Mouse (Mus musculus) telencephalon, adult 2 months (tissue): ENCODE data around the gene Tomm40l.
A peak's percentile ranks its signal among the peaks of the same experiment; 100 is the strongest.

Source experiments
- DNase-seq: peaks from one replicate; pipeline ENCODE4 v3.0.0-alpha.2; 2011; ENCODE audit warnings: low read depth, low spot score

Gene Tomm40l

GRCm38 (mm10) chr1:171222238-171223155 is at the start of gene Tomm40l:
Gene Tomm40l (minus strand): TSS chr1:171222514.
- peak; percentile 100 for DNase-seq

DNA sequence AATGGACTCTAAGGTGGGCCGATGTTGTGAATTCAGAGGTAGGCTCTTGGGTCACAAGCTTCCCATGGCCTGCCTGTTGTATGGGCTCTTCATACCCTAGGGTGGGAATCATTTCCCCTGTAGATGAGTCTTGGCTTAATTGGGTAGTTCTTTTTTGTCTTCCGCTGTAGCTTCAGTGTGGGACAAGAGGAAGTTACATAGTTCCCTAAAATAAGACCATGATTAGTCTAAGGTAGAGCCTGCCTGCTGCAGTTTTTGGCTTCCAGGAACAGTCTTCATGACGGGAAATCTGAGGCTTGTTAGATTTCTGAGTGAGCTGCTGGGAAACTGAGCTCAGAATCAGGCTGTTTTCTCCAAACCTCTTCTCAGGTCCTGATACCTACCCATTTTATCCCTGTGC is 49.8 kb upstream of the Tomm40l start:
- no peak for DNase-seq

DNA sequence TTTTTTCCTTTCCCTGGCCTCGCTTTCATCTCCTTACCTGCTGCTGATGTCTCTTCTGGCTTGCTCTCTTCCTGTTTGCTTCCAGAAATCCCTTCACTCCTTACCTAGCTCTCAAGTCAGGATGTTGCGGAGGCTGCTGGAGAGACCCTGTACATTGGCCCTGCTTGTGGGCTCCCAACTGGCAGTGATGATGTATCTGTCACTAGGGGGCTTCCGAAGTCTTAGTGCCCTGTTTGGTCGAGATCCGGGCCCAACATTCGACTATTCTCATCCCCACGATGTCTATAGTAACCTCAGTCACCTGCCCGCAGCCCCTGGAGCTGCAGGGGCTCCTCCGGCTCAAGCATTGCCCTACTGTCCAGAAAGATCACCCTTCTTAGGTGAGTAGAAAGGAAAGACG is 49.3 kb upstream of the Tomm40l start:
- no peak for DNase-seq

- no peak for DNase-seq
Observed at GRCm38 (mm10) chr1:171271196-171271595, 48.9 kb upstream of the Tomm40l start.

DNA sequence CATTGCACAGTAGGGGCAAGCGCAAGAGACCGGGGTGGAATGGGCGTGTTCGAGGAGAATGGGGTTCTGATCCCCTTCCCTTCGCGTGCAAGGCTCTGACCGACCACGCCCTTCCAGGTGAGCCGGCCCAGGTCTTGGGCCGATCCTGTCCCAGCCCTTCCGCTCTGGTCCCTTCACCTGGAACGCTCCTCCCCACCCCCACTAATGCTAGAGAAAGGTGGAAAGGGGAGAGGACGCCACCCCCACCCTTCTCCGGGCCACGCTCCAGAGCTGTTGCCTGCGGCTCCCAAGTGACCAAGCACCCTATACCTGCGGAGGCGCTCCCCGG is 48.2 kb upstream of the Tomm40l start:
- no peak for DNase-seq

DNA sequence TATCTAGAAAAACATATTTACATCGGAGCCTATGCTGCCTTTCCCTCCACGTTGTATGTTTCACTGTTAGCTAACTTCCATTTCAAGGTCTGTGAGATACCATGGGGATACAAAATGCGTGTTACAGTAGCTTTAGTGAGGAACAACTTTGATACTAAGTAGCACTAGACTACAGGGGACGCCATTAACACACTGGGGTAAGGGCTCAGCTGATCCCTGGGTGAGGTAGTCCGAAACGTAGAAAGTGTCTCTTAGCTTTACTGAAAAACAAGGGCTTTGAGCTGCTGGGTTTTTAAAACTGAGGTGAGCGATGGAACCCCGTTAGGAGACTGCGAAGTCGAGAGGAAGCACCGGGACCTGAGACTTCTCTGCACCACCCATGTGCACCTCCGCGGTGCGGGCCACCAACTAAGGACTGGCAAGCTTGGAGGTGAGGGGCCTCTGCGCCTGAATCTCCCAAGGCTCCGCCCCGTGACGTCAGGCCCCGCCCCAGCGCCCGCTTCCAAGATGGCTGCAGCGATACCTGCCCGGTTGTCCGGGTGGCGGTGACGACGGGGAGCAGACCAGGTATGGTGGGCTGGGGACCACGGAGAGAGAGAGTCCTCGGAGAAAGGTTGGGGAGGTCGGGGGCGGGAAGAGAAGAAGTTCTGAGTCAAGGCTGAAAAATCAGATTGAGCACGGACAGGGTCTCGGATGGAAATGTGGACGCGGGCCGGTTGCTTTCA is 47.7 kb upstream of the Tomm40l start, which contains the start of gene B4galt3:
Gene B4galt3, plus strand, starts transcription at position 481 of the 725 bp plus-strand sequence.
- DNase-seq, result peak; percentile 81

DNA sequence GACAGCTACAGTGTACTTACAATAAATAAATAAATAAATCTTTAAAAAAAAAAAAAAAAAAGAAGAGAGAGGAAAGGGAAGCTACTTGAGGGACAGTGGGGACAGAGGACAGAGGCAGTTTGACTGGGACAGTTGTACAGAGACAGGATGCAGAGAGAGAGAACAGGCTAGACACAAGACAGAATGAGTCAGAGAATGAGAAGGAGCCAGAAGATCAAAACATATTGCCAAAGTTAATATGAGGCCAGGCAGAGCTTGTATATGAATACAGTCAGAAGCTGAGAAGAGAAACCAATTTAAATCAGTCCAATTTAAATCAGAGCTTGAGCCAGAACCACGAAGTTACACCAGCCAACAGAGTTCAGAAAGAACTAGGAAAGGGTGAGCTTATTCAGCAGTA is 46.0 kb upstream of the Tomm40l start:
- no peak for DNase-seq

DNA sequence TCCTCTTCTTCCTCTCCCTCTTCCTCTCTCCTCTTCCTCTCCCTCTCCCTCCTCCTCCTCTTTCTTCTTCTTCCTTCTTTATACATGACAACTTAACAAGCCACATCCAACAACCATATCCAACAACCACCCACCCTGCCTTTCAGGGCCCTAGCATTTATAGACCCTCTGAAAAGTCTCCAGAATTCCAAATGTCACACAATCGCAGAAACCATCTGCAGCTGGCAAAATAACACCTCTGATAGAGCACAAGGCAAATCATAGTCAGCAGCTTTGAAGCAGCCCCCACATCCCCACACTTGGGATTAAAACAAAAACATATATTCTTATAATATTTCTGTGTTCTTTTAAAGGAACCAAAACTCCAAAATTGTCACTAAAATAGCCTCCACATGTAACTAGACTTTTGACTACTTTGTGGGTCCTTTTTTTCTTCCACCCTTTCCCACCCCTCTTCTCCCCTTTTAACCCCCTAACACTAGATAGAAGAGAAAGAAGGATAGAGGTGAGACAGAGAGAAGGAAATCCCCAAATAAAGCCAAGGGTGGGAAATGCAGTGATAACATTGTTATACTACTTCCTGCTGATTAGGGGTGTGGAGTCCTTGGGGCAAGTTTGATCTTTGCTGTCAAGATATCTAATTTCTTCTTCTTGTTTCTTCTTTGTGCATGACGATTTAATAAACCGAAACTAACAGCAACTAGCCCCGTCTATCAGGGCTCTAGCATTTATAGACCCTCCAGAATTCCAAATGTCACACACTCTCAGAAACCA is 43.8 kb upstream of the Tomm40l start:
- peak; percentile 60 for DNase-seq

- no peak for DNase-seq
Observed at GRCm38 (mm10) chr1:171263666-171264461, 41.5 kb upstream of the Tomm40l start.

DNA sequence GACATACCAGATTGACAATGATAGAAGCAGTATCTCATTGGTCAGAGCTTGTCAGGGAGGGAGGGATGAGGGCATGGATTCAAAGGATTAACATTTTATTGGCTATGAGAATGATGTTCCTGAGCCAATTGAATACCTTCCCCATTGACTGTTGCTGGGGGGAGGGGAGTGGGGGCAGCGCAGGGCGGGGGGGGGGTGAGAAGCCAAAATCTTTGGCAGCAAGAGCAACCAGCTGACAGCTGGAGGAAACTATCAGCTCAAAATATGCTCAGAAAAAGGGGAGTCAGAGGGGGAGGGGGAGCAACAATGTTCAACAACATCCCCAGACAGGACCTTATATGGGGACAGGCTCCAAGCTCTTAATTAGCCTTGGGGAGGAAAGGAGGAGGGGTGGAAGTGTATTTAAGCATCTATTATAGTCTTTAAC is 40.9 kb upstream of the Tomm40l start:
- peak; percentile 88 for DNase-seq

GRCm38 (mm10) chr1:171262594-171263130 is 40.3 kb upstream of the Tomm40l start:
- peak; percentile 95 for DNase-seq

DNA sequence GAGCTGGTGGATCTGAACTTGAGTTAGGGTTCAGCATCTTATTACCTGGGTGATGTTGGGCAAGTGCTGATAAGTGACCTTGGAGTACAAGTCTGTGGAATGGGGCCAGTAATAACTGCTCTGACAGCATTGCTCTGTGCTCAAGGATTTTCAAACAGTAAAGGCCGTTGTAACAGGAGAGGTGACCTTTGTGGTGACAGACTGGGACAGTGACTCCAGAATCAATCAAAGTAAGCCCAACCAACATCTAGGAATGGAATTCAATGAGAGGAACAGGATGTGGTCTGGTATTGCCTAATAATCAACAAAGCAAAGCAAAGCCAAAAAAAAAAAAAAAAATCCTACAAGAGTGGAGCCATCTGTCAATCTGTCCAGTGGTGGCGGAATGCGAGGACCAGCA is 38.0 kb upstream of the Tomm40l start:
- no peak for DNase-seq

- DNase-seq, result no peak
Observed at GRCm38 (mm10) chr1:171258921-171259320, 36.6 kb upstream of the Tomm40l start.

DNA sequence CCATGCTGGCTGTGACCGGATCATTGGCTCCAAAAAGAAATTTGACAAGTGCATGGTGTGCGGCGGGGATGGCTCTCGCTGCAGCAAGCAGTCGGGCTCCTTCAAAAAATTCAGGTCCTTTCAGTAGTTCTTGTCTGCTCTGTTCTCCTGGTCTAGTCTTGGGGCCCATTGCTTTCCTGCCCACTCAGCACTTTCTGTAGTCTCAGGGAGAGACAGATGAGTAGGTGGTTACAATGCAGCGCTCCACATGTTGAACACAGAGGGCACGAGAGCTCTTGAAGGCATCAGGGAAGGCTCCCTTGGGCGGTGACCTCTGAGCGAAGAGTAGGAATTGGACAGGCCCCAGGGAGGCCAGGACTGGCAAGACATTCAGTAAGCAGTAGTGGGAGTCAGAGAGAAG is 35.5 kb upstream of the Tomm40l start:
- DNase-seq, result no peak

GRCm38 (mm10) chr1:171256937-171257548 is 34.7 kb upstream of the Tomm40l start:
- DNase-seq, result no peak

GRCm38 (mm10) chr1:171256095-171256818 is 33.9 kb upstream of the Tomm40l start:
- no peak for DNase-seq

DNA sequence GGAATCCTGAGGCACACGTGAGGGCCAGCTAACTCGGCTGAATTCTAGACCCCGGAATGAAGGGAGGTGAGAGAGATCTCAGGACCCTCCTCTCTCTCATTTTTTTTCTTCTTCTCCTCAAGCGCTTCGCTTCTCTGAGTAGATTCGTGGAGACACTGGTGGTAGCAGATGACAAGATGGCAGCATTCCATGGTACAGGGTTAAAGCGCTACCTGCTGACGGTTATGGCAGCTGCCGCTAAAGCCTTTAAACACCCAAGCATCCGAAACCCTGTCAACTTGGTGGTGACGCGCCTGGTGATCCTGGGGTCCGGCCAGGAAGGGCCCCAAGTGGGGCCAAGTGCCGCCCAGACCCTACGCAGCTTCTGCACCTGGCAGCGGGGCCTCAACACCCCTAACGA is 30.1 kb upstream of the Tomm40l start:
- DNase-seq, result no peak

DNA sequence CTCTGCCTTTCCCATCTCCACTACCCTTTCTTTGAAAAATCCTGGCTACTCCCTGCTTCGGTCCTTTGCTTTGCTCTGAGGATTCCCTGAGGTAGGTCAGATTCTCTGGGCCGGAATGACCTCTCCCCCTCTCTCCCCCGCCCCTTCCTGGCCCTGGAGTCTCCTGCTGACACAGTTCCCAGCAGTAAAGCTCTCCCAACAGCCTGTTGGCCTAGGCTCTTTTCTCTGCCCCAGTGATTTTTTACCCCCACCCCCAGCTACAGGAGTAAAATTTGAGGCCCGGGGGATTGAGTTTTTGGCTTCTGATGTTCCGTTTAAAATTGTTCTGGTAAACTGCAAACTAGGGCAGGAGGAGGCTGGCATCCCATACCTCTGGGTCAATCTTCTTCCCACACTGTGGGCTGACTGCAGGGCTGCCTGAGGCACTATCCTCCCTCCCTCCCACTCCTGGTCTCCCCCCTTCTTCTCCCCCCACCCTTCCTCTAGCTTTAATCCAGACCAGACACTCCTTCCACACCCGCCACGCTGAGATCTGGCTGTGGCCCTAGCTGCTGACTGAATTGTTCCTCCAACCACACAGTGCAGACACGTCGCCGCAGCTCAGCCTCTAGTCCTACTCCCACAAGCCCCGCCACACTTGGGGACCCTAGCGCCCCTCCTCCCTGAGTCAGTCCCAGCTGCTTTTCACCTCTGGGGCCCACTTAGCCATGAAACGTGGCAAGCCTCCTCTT is 29.4 kb upstream of the Tomm40l start:
- DNase-seq, result no peak
